Comparison of ENCODE assay signal across 8 mouse cellular contexts in genomic region chr3:96600639-96601250, GRCm38 (mm10). TPM values are rescaled to one million over a fixed set of nuclear protein-coding genes. Genes with fewer than 3 reads are reported as not detected.
DNase-seq lines count a peak whose midpoint lies in the region; ATAC-seq and TF ChIP-seq lines count a peak whose summit lies in the region.

Gene Lix1l, plus strand, starts transcription at chr3:96601149.

- peak; percentile 95 for ATAC-seq in forebrain, embryonic 12.5 days (ENCODE audit: low FRiP score)
- peak; percentile 92 for ATAC-seq in heart, embryonic 16.5 days (replicated peaks; ENCODE audit: extremely low read depth, insufficient read depth, low FRiP score)
- ATAC-seq in liver, embryonic 16.5 days (ENCODE audit: low read depth): peak; percentile 95
- peak; percentile 93 for ATAC-seq in neural tube, embryonic 12.5 days (ENCODE audit: low FRiP score, low read depth)
- peak; percentile 90 for ATAC-seq in stomach, postnatal 0 days (ENCODE audit: low FRiP score, low TSS enrichment)

- peaks cover 56% of the 10 kb centered on the region for H3K27me3 ChIP-seq in E14TG2a.4 (ENCODE audit: insufficient read depth, low read length)
- H3K27me3 ChIP-seq in forebrain, embryonic 12.5 days: peaks cover 25% of the 10 kb centered on the region
- H3K27me3 ChIP-seq in heart, embryonic 16.5 days (ENCODE audit: control insufficient read depth, insufficient read depth, low read length): no peaks in the 10 kb centered on the region; the same call in 1 of the 2 replicates
- H3K27me3 ChIP-seq in liver, embryonic 16.5 days (ENCODE audit: control insufficient read depth, insufficient read depth, low read depth, low read length): peaks cover 66% of the 10 kb centered on the region
- H3K27me3 ChIP-seq in neural tube, embryonic 12.5 days (replicated peaks): peaks cover 17% of the 10 kb centered on the region
- no peaks in the 10 kb centered on the region for H3K27me3 ChIP-seq in stomach, postnatal 0 days (ENCODE audit: control insufficient read depth, insufficient read depth, low read length)

- H3K4me2 ChIP-seq in forebrain, embryonic 12.5 days: peak within 1 kb of the TSS; percentile 62
- peak within 1 kb of the TSS; percentile 81 for H3K4me2 ChIP-seq in heart, embryonic 16.5 days (ENCODE audit: low read depth, low read length)
- peak within 1 kb of the TSS; percentile 87 for H3K4me2 ChIP-seq in liver, embryonic 16.5 days (ENCODE audit: low read depth, low read length)
- H3K4me2 ChIP-seq in neural tube, embryonic 12.5 days (replicated peaks): peak within 1 kb of the TSS; percentile 76
- H3K4me2 ChIP-seq in stomach, postnatal 0 days (replicated peaks; ENCODE audit: low read depth): peak within 1 kb of the TSS; percentile 69

- peak; percentile 85 for DNase-seq in c-Kit-positive CD71-positive TER-119-negative erythroid progenitor cells, embryonic 14.5 days (ENCODE audit: low read depth)
- DNase-seq in kidney, postnatal 25 days: peak; percentile 92 to 95
- peak; percentile 88 for DNase-seq in stomach, postnatal 0 days (ENCODE audit: low spot score)

- WGBS in forebrain, embryonic 12.5 days: under 1% methylated on average over 27 of the region's 27 CpGs
- WGBS in heart, embryonic 16.5 days: 1% methylated on average over 27 of the region's 27 CpGs
- WGBS in liver, embryonic 16.5 days (ENCODE audit: insufficient replicate concordance): under 1% methylated on average over 27 of the region's 27 CpGs
- WGBS in neural tube, embryonic 12.5 days: 2% methylated on average over 27 of the region's 27 CpGs
- WGBS in stomach, postnatal 0 days: 1% methylated on average over 25 of the region's 27 CpGs

- no peaks in the 10 kb centered on the region for H3K36me3 ChIP-seq in E14TG2a.4 (ENCODE audit: insufficient read depth, low read length)
- H3K36me3 ChIP-seq in forebrain, embryonic 12.5 days (replicated peaks): no peaks in the 10 kb centered on the region
- H3K36me3 ChIP-seq in heart, embryonic 16.5 days (ENCODE audit: control insufficient read depth, insufficient read depth): peaks cover 5% of the 10 kb centered on the region
- no peaks in the 10 kb centered on the region for H3K36me3 ChIP-seq in liver, embryonic 16.5 days (ENCODE audit: control insufficient read depth, insufficient read depth)
- H3K36me3 ChIP-seq in neural tube, embryonic 12.5 days: peaks cover 6% of the 10 kb centered on the region; the same call in 1 of the 2 replicates
- no peaks in the 10 kb centered on the region for H3K36me3 ChIP-seq in stomach, postnatal 0 days (ENCODE audit: control insufficient read depth, insufficient read depth, low read length)

- no peak for TF ChIP-seq CTCF in E14TG2a.4 (conservative IDR thresholded peaks at IDR 0.05; ENCODE audit: low read length)
- no peak for TF ChIP-seq CTCF in stomach, postnatal 0 days (IDR thresholded peaks at IDR 0.05; ENCODE audit: low read depth)

- H3K27ac ChIP-seq in forebrain, embryonic 12.5 days: peak within 1 kb of the TSS; percentile 96
- H3K27ac ChIP-seq in heart, embryonic 16.5 days (ENCODE audit: low read length): peak within 1 kb of the TSS; percentile 92
- peak within 1 kb of the TSS; percentile 40 for H3K27ac ChIP-seq in liver, embryonic 16.5 days (ENCODE audit: low read length)
- H3K27ac ChIP-seq in neural tube, embryonic 12.5 days: peak within 1 kb of the TSS; percentile 91
- H3K27ac ChIP-seq in stomach, postnatal 0 days (replicated peaks): peak within 1 kb of the TSS; percentile 97

- peaks cover 71% of the 10 kb centered on the region for H3K4me1 ChIP-seq in E14TG2a.4 (replicated peaks; ENCODE audit: low read depth, low read length)
- peaks cover 80% of the 10 kb centered on the region for H3K4me1 ChIP-seq in forebrain, embryonic 12.5 days
- H3K4me1 ChIP-seq in heart, embryonic 16.5 days (ENCODE audit: control insufficient read depth, insufficient read depth, low read length): peaks cover 50% of the 10 kb centered on the region
- H3K4me1 ChIP-seq in liver, embryonic 16.5 days (ENCODE audit: control insufficient read depth, low read depth, low read length): peaks cover 22% of the 10 kb centered on the region
- H3K4me1 ChIP-seq in neural tube, embryonic 12.5 days: peaks cover 82% of the 10 kb centered on the region
- H3K4me1 ChIP-seq in stomach, postnatal 0 days (replicated peaks; ENCODE audit: control insufficient read depth, insufficient read depth): 0 out of 2 replicates have a peak, but pooled peaks cover 3% of the 10 kb centered on the region

- no peaks in the 10 kb centered on the region for H3K9me3 ChIP-seq in E14TG2a.4 (ENCODE audit: low read length)
- H3K9me3 ChIP-seq in forebrain, embryonic 12.5 days: no peaks in the 10 kb centered on the region
- no peaks in the 10 kb centered on the region for H3K9me3 ChIP-seq in heart, embryonic 16.5 days (replicated peaks; ENCODE audit: control insufficient read depth, low read length)
- no peaks in the 10 kb centered on the region for H3K9me3 ChIP-seq in liver, embryonic 16.5 days (replicated peaks; ENCODE audit: control insufficient read depth, low read length)
- no peaks in the 10 kb centered on the region for H3K9me3 ChIP-seq in neural tube, embryonic 12.5 days
- no peaks in the 10 kb centered on the region for H3K9me3 ChIP-seq in stomach, postnatal 0 days (ENCODE audit: control insufficient read depth, low read length)

- no peak for TF ChIP-seq EP300 in stomach, postnatal 0 days (optimal IDR thresholded peaks at IDR 0.05)

- peak within 1 kb of the TSS; percentile 97 for H3K9ac ChIP-seq in forebrain, embryonic 12.5 days
- H3K9ac ChIP-seq in heart, embryonic 16.5 days (ENCODE audit: low read length): peak within 1 kb of the TSS; percentile 79
- peak within 1 kb of the TSS; percentile 52 for H3K9ac ChIP-seq in liver, embryonic 16.5 days (ENCODE audit: low read depth, low read length)
- H3K9ac ChIP-seq in neural tube, embryonic 12.5 days: peak within 1 kb of the TSS; percentile 95
- H3K9ac ChIP-seq in stomach, postnatal 0 days (ENCODE audit: low read length): peak within 1 kb of the TSS; percentile 72

- peak within 1 kb of the TSS; percentile 83 for H3K4me3 ChIP-seq in E14TG2a.4 (replicated peaks; ENCODE audit: low read length)
- peak within 1 kb of the TSS; percentile 96 for H3K4me3 ChIP-seq in forebrain, embryonic 12.5 days (replicated peaks)
- peak within 1 kb of the TSS; percentile 62 for H3K4me3 ChIP-seq in heart, embryonic 16.5 days (ENCODE audit: low read length)
- H3K4me3 ChIP-seq in liver, embryonic 16.5 days (ENCODE audit: low read depth, low read length): peak within 1 kb of the TSS; percentile 68
- peak within 1 kb of the TSS; percentile 86 for H3K4me3 ChIP-seq in neural tube, embryonic 12.5 days
- peak within 1 kb of the TSS; percentile 61 for H3K4me3 ChIP-seq in stomach, postnatal 0 days (ENCODE audit: low read depth, low read length)

RNA-seq across cellular contexts. Expression of gene Lix1l, which starts in this region (rescaled TPM):
- 5.8 and 6.2 TPM in 2 replicates for polyA plus RNA-seq in forebrain, embryonic 12.5 days (2016; fragmentation: Nextera tagmentation; extraction: Ambion mirVana)
- 4.3 and 4.5 TPM in 2 replicates for polyA plus RNA-seq in heart, embryonic 16.5 days (2015; fragmentation: Nextera tagmentation; extraction: Ambion mirVana)
- 0.49 and 0.68 TPM in 2 replicates for polyA plus RNA-seq in liver, embryonic 16.5 days (2015; fragmentation: Nextera tagmentation; extraction: Ambion mirVana)
- 6.7 and 7.2 TPM in 2 replicates for polyA plus RNA-seq in neural tube, embryonic 12.5 days (2016; fragmentation: Nextera tagmentation; extraction: Ambion mirVana)
- 3.7 and 3.8 TPM in 2 replicates for polyA plus RNA-seq in stomach, postnatal 0 days (2015; fragmentation: Nextera tagmentation; extraction: Ambion mirVana)

Comparison
In these comparisons a context has a peak if more than half of its experiments do, and no peak if none do; other contexts are left out.
1. Peak in every context shown above with its lines: DNase-seq, ATAC-seq, H3K4me3 ChIP-seq and H3K27ac ChIP-seq.
2. Peak in ATAC-seq, H3K4me3 ChIP-seq, H3K27ac ChIP-seq, H3K9ac ChIP-seq and H3K4me2 ChIP-seq in liver, embryonic 16.5 days; RNA of the gene not detected or under 1 TPM.
3. H3K27ac ChIP-seq: peak in every context shown above with its lines; median percentile 97 in stomach, postnatal 0 days; 96 in forebrain, embryonic 12.5 days; 92 in heart, embryonic 16.5 days; 91 in neural tube, embryonic 12.5 days; 40 in liver, embryonic 16.5 days.